Mouse (Mus musculus): ENCODE results near the gene Arhgef25.

DNA sequence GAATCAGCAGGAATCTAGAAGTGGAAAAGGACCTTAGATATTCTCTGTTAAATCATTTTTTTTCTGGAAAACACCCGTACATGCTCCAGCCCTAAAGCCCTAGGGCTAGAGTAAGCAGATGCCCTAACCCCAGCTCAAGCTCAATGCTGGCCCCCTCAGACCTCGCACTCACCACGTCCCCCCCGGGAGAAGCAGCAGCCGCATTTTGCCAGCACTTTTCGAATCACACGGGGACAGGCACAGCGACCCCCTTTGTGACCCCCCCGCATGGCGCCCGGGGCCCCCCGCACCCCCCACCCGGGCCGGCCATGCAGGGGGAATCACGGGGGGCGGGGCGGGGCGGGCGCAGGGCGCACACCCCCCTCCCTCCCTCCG lies 1.8 kb downstream of the Arhgef25 start:
- TF ChIP-seq CTCF (IDR thresholded peaks at IDR 0.05; ENCODE audit: borderline replicate concordance, control insufficient read depth, extremely low read depth, insufficient read depth, low read length, poor library complexity), result no peak
- no peak for TF ChIP-seq POLR2A (IDR thresholded peaks at IDR 0.05; ENCODE audit: control insufficient read depth, extremely low read depth, insufficient read depth, low read length, poor library complexity)

Measured in thymus, adult 2 months (tissue).